Mouse (Mus musculus) brain, embryonic 14.5 days (tissue): ENCODE measurements around the gene Nemp1. TPM values are rescaled to one million over a fixed set of nuclear protein-coding genes. Genes with fewer than 3 reads are reported as not detected.
A peak's percentile ranks its signal among the peaks of the same experiment; 100 is the strongest.

Experiments
- DNase-seq: peaks from one replicate; pipeline ENCODE4 v3.0.0-alpha.2; 2011; ENCODE audit warnings: low read depth
- CTCF ChIP-seq: fragments of 200-500 bp; IDR thresholded peaks from 2 replicates; pipeline ENCODE4 v1.5.1; 2012; ENCODE audit warnings: inconsistent platforms, mild to moderate bottlenecking, moderate library complexity, borderline replicate concordance; ENCODE audit not compliant: insufficient read depth, insufficient read length; ENCODE audit errors: extremely low read depth
- POLR2A ChIP-seq: fragments of 200-500 bp; IDR thresholded peaks from 2 replicates; pipeline ENCODE4 v1.6.1; 2012; ENCODE audit warnings: mild to moderate bottlenecking, inconsistent platforms, borderline replicate concordance; ENCODE audit not compliant: poor library complexity, insufficient read depth, insufficient read length, severe bottlenecking; ENCODE audit errors: extremely low read depth
- polyA plus RNA-seq: library from polyadenylated mRNA; depleted of rRNA; stranded (reverse); fragments of >200 nt; gene quantifications from 2 replicates; pipeline ENCODE4 v1.2.3, GENCODE M21; 2012

Gene Nemp1
- polyA plus RNA-seq, 1 experiment: 6.4 TPM

DNA sequence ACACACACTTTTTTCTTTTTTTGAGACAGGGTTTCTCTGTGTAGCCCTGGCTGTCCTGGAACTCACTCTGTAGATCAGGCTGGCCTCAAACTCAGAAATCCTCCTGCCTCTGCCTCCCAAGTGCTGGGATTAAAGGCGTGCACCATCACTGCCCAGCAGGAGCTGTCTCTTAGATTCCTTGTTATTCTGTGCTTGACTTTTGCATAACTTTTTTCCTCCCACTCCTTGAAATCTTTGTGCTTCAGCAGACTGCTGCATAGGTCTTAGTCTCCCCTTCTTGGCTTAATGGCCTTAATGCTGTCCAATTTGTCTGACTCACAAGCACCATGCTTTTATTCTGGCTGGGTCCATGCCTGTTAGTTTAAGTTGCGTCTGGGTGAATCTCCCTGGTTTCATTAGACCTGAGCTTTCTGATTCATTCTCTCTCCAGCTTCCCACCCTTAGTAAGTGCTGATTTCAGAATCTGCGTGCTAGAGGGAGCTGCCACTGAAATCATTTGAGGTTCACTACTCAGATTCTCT is 42.2 kb downstream of the Nemp1 start:
- TF ChIP-seq POLR2A: no peak
- no peak for TF ChIP-seq CTCF
- DNase-seq: no peak

DNA sequence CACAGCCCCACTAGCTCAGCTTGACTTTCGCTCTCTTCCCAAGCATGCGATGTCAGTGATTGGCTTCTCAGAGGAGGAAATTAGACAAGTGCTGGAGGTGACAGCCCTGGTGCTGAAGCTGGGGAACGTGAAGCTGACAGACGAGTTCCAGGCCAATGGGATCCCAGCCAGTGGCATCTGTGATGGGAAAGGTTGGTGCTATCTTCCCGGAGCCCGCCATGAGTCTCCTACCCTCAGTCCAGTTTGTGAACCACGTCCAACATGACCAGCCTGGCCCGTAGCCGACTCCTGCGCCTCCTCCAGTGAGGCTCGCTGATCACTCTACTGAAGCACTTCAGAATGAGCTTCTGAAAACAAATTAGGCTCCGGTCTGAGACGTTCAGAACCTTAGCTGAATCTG is 43.6 kb downstream of the Nemp1 start:
- no peak for DNase-seq
- TF ChIP-seq POLR2A (no peak), CTCF (no peak)

DNA sequence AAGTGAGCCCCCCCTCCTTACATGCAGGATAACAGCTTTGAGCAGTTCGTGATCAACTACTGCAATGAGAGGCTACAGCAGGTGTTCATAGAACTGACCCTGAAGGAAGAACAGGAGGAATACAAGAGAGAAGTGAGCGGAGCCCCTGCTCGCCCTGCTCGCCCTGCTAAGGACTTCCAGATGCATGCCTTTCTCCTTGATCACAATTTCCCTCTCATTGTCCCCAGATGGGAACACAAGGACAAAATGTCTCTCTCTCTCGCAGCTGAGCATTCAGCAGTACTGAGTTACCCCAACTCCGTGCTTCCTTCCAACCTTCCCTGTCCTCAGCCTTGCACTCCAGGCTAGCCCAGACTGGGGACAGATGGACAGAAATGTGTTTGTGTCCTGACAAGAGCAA is 46.0 kb downstream of the Nemp1 start:
- no peak for DNase-seq
- TF ChIP-seq POLR2A: no peak
- TF ChIP-seq CTCF: no peak

DNA sequence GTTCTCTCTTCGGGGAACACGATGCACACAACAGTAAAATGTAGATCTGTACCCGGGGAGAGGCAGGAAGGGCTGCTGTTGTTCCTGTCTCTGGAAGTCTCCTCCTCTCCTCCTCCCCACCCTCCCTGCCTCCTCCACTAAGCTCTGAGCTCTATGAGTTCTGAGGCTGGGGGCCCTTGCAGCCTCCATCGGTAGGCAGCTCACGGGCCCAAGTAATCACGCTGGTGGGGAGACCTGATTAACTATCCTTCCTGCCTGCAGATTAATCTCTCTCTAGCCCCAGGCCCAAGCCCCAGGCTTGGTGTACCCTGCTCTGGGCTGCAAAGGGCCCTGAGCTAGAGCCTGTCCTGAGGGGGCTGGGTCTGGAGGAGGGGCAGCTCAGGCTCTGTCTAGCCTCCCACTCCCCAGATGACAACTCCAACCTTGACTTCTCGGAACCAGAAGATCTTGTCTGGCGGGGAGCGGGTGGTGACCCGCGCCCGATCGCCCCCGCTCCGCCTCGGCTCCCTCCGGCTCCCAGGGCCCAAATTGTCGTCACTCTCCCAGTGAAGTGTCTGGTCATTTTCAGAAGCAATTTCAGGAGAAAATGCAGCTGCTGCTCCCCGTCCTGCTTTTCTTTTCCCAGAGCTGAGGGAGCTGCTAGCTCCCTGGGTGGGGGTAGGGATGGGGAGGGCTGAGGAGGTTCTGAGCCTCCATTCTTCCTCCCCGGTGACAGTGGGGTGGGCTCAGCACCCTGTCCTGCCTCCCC is 55.1 kb downstream of the Nemp1 start:
- peak; percentile 63 for DNase-seq
- TF ChIP-seq POLR2A (no peak), CTCF (no peak)

DNA sequence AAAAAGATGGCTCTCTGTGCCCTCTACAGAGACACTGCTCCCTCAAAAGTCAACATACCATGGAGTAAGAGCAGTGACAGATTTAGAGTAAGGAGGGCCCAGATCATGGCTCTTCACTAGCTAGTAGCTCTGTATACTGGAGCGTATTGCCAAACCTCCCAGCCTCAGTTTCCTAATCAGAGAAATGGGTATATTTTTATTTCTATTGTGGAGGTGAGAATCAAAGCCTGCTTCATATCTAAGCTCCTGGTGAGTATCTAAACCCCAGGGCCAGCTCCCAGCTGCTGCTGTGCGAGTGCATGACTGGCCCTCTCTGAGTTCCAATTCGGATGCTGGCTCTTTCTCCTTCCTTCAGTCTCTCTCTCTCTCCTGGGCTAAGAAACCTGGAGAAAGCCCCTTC is 57.5 kb downstream of the Nemp1 start, which contains the start of gene Tac2:
Gene Tac2 (plus strand): TSS at position 301 of the 400 bp plus-strand sequence.
- no peak for DNase-seq

DNA sequence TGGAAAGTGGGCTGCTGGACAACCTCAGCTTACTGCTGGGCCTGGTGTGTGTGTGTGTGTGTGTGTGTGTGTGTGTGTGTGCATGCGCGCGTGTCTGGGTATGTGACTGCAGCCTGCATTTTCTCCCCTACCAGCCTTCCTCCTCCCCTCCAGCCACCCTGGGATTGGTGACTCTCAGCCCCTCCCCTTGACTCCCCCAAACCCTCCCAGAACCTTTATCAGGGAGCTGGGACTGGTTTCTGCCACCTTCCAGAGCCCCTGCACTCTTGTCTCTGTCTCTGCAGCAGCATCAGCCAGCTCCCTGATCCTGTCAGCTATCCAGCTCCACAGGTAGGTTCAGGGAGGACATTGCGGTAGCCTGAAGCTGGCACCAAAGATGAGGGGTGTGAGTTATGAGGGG is 58.4 kb downstream of the Nemp1 start:
- no peak for TF ChIP-seq POLR2A
- no peak for TF ChIP-seq CTCF

More for the DNA sequence above, 57.5 kb downstream of the Nemp1 start, which contains the start of gene Tac2:
- TF ChIP-seq POLR2A (no peak), CTCF (no peak)

DNA sequence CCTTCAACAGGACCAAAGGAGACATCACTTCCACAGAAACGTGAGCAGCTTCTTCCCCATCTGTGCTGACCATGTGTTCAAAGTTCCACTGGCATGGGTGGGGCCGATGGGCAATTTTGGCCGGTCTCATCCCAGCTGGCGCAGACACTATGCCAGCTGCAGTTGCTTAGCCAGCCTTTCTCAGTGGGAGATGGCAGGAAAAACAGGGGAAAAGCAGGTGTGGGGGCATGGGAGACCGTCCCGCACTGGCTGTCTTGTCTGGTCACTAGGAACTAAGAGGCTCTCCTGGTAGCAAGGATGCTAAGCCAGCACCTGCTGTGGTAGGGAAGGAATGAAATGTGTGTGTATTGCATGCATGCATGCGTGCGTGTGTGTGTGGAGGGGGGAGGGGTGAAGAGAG is 61.7 kb downstream of the Nemp1 start:
- TF ChIP-seq POLR2A (no peak), CTCF (no peak)
- DNase-seq: peak; percentile 26

More for the DNA sequence above, 58.4 kb downstream of the Nemp1 start:
- DNase-seq: no peak

DNA sequence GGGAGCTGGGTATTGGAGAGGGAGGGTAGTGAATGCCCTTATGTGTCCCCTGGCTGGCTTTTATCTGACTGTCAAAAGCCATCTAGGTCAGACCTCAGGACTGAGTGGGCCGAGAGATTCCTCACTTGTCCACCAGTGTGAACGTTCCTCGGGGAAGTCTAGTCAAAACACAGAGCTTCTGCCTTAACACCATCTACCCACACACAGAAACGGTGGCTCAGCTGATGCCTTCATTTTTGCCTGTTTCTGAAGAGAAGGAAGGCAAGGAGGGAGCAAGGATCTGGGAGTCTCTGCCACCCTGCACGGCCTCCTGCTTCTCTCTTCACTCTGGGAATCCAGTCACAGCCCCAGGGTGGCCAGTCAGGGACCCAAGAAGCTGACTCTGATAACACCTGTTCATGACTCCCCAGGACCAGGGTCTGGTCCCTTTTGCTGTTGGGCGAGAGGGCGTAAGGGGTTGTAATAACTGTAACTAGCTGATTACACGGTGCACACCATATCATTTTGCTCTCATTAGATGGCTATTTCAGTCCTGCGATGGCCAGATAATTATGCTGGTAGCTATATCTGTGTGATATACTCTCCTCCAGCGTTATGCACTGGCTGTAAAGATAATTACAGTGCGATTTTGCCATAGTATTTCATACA is 63.7 kb downstream of the Nemp1 start:
- DNase-seq: no peak
- TF ChIP-seq CTCF: no peak
- TF ChIP-seq POLR2A: no peak

DNA sequence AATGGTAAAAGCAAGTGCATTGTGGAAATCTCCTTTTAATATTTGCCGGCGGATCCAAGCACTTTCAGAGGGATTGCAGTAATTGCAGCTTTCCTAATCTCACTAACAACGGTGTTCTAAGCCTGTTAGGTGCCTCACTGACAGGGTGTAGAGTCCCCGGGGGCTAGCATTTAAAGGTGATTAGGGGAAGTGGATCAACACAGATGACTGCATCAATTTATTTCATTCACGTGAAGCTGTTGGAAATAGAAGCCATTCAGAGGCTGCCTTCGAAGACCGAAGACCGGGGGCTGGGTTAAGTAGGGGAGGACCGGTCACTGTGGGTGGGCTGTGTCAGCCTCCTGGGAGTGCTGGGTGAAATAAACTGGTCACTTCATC is 64.2 kb downstream of the Nemp1 start:
- TF ChIP-seq CTCF: no peak
- TF ChIP-seq POLR2A: no peak
- peak; percentile 67 for DNase-seq

DNA sequence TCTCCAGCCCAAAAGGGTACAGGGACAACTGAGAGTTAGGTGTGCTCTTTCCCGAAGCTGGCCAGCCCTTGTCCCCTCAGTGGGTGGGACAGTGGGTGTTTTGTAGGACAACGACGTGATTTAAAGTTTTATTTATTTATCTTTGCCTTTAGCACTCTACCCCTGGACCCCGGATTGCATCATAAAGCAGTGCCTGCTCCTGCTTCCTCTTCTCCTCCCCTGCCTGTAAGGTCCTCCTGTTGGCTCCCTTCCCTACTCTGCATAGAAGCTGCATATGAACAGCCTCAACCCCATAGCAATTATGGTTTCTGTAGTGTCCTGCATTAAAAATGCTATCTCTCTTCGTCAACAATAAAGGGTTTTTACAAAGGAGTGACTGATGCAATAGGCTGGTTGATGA is 64.7 kb downstream of the Nemp1 start:
- DNase-seq: no peak
- TF ChIP-seq CTCF (no peak), POLR2A (no peak)

DNA sequence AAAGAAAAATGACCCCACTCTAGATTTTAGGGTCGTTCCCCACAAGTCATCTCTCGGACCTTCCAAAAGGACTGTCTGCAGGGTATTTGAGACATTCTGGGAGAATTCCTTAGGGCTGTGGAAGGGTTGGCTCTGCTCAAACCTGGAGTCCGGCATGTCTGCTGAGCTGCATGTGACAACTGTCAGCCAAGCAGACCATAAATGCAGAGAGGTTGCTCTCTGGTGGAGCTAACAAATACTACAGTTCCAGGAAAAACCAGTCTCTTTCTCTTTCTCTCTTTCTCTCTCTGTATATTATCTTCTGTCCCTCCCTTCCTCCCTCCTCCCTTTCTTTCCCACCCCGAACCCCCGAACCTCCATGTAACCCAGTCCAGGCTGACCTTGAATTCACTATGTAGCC is 67.7 kb downstream of the Nemp1 start:
- peak; percentile 65 for DNase-seq
- TF ChIP-seq POLR2A (no peak), CTCF (peak; percentile 62)
